Mouse (Mus musculus): ENCODE data around the gene Lrrc25.

Lrrc25 gene

DNA sequence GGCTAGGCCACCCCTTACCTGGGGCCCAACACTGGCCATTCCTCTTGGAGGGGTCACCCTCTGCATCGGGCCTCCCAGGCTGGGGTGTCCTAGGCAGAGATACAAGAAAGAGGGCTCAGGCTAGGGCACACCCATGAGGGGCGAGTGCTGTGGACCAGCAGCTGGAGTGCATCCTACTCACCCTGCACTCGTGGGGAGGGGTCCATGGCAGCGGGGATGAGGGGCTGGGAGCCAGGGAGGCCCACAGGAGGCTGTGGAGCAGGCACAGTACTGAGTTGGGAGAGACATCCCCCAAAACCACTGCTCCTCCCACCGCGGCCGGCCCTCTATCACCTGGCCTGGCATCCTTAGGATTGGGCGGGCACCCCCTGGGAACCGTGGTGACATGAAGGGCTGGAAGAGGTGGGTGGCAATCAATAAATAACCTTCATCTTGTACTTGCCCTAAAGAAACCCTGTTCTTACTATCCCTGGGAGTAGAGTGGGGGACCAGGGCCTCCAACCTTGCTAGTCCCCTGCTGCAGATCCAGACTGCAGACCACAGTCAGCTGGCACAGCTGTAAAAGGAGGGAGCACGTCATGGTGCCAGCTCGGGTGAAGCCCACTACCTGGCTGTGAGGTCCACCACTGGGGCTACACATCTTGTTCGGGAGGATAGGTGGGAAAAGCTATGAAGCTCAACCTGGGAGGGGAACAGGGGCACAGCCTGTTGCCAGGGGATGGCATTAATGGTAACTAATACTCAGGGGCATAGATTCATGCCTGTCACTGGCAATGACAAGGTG, 16.3 kb upstream of the Lrrc25 start:
- DNase-seq (ENCODE audit: low spot score), result no peak

DNA sequence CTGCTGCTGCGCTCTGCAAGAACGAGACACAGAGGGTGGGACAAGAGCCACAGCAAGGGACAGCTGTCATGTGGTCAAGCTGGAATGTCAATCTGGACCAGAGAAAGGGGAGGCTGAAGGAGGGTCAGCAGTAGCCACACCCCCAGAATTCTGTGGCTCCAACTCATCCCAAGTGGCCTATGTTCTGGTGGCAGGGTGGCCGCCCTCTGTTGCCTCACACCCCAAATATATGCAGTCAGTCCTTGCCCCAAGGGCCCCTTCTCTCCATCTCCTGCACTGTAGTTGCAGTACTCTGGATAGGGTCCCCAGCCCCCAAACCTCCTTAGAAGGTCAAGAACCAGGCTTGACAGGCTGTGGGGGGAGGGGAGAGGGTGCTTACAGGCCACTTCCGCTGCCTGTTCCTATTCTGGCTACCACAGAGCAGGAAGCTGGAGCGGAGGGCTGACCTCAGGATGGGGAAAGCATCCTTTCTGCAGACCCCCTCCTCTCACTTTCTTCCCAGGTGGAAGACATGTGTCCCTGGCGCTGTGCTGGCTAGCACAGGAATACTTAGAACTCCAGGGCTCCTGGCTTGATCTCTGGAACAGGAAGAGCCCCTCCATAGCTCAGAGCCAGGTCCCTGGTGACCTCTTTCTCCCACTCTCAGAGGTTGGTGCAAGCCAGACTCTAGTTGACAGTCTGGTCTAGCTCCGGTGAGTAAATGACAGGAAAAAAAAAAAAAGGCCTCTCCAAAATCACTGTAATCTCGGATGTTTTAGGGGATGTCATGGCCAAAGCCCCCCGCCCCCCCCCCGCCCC, 15.3 kb upstream of the Lrrc25 start:
- DNase-seq (ENCODE audit: low spot score), result peak; percentile 52

DNA sequence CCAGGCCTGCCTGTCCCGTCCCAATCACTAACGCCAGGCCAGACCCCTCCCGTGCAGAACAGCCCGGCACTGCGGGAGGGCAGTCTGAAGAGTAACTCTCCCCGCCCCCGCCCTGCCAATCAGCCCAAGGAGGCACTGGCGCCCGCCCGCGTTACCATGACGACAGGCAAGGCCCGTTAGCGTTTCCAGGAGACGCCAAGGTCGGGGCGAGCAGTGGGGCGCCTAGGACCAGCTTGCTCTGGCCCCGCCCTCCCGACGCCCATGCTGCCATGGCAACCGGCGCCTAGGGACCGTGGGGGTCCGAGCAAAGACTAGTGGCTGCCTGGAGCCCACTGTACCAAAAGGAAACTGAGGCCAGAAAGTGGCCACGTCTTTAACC, 14.7 kb upstream of the Lrrc25 start:
- peak; percentile 81 for DNase-seq (ENCODE audit: low spot score)

DNA sequence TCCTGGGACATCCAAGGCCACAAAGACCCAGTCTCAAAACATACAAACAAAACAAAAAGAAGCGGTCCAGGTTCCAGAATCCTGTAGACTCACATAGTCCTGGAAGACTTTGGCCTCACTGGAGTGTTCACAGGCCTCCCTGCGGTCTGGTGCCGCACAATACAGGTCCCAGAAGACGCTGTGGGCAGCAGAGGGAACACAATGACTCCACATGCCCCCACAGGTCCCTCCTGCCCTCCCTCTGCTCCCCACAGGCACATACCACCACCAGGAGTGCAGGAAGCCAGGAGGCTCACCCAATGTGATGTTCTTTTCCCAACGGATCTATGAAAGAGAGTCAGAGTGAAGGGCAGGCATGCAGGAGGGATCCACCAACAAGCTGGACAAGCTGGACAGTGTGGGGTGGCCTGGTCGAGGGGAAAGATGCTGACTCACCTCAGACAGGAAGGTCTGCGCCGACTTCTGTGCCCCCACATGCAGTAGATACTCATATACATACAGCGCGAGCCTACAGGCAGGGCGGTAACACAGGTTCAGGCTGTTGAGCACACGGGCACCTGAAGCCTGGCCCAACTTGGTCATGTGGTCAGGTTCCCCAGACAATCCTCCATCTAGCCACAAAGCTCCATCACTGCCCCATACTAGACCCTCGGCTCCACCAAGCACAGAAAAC, 13.7 kb upstream of the Lrrc25 start:
- no peak for DNase-seq (ENCODE audit: low spot score)

DNA sequence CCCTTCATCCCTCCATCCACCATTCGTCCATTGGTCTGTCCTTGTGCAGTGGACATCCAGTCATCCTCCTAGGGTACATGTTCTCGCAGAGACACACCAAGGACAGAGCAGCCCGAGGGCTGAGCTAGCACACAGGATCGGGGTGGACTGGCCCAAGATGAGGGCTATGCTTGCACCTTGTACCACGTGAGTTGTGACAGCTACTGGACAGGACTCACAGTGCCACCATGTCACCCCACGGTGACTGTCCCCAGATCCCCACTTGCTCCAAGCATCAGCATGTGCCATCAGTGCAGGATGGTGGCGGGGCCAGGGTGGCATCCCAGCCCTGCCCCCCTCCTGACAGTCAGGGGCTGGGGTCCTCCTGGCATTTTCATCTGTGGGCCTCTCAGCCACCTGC, 11.4 kb upstream of the Lrrc25 start:
- no peak for DNase-seq (ENCODE audit: low spot score)

DNA sequence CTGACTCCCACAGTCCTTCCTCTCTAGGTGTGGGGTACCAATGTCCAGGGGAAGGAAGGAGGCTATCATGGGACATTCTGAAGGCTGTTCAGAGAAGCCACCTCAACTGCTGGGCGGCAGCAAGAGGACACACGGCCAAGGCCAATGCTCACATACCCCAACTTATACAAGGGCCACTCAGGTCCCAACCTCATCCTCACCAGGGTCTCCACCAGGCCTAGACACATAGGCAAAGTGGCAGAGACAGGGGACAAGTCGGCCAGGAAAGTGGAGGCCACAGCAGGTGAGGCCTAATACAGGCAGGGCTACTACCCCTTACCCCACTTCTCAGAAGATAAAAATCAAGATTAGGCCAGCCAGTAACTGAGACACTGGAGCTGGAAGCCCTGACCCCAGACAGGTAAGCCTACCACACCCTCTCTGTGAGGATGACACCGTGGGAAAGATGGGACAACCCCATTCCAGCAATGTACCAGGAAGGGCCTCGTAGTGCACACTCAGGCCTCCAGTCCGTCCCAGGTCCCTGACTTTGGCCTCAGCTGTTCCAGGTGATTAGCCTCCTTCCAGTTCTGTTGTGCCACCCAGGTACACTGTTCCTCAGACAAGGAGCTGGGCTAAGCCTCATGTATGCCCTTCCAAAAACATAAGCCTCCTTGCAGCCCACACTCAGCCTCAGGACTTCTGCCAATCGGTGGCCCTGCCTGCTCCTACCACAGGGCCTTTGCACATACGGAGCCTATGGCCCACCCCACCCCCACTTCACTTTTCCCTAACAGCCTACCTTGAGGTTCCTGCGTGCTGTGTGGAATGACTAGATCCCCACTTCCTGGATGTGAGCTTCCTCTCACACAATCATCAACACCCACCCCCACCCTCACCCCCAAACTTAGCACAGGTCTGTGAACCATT, 9.8 kb upstream of the Lrrc25 start:
- no peak for DNase-seq (ENCODE audit: low spot score)

DNA sequence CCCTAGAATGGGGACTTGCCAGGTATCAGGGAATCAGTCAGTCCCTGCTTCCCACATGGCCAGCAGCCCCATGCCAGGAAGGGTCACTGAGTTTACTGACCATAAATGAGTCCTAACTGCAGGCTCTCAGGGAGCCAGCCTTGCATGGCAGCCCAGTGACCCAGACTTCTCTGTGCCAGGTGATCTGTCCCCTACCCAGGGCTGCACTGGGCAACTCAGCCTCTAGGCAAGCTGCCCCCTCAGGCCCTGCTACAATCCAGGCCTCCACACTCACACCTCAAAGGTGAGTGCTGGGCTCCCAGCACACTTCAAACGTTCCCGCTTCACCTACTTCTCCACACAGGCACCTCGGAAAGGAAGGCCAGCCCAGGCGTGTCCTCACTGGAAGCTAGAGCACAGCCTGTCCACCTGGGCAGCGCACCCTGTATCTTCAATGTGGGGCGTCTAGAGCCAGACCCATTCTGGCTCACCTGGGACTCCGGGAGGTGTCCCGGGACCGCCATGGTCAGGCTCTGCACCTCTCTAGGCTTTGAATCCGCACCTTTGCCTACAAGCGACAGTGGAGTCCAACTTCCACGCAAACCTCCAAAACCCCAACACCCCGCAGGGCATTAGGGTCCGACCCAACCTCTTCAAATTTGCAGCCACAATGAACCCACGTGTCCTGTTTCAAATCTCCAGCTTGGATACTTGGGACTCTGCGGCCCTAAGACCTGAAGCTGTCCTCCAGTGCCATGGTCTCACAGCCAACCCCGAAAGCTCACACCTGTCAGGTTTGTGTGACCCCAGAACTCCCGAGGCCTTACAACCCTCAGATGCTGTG, 9.0 kb upstream of the Lrrc25 start:
- DNase-seq (ENCODE audit: low spot score), result no peak

DNA sequence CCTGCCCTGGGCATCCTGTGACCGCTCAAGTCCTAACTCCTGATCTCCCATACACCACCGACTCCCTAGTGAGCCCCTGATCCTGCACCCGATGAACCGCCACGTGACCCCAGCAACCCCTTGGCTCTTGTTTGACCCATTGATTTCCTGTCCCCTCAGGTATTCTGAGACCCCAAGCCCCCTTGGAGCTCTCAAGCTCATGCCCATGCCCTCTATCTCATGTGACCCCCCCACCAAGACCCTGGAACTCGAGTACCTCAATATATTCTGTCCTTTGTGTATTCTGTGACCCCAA, 8.4 kb upstream of the Lrrc25 start:
- no peak for DNase-seq (ENCODE audit: low spot score)

DNA sequence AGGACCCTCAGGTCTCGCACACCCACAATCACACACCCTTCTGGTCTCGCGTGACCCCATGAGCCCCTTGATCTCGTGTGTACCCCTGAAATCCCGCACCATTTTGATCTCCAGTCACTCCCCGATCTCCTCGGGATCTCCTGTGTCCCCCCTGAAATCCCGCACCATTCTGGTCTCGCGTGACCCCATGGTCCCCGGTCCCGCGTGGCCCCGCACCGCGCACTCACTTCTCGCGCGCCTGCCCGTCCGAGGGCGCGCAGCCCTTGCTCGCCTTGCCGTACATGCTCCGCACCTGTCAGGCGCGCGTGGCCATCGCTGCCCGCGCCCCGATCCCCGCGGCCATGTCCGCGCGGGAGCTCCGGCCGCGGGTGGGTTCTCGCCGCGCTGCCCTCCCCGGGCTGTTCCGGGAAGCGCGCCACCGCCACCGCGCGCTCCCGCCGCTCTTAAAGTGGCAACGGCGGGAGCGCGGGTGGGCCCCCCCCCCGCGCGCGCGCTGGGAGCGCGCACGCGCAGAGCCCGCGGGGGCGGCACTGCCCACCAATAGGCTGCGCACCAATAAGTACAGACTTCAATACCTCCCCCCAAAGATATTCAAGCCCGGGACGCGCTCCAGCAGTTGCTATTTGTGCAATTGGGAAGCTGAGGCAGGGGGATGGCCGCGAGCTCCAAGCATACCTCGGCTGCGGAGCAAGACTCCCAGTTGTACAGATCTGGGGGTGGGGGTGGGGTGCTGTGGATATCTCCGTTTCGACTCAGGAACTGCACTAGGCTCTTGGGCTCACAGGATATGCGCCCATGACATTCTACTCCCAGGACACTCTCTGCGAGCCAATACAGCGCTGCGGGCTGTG, 7.8 kb upstream of the Lrrc25 start:
- DNase-seq (ENCODE audit: low spot score), result peak; percentile 64

DNA sequence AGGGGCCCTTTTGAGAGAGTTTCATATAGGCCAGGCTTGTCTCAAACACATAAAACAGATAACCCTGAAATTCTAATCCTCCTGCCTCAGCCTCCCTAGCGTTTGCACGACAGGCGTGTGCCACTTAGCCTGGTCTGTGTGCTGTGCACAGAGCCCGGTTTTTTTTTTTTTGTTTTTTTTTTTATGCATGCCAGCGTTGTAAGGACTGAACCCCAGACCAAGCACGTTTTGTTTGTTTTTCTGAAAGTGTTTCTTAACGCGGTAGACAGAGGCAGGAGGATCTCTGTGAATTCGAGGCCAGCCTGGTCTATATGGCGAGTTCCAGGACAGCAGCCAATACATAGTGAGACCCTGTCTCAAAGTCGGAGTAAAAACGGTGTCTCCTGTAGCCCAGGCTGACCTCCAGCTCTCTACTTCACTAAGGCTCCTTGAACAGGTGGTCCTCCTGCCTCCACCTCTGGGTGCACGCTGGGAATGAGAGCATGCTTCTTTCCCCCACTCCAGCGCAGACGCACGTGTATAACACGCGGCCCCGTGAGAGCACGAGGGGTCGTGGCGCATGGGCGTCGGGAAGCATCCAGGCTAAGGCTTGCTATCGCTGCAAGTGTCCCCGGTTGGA, 7.1 kb upstream of the Lrrc25 start, which contains the start of gene Ssbp4:
TSS of gene Ssbp4 (minus strand) at position 124 of the 619 bp plus-strand sequence.
- no peak for DNase-seq (ENCODE audit: low spot score)

DNA sequence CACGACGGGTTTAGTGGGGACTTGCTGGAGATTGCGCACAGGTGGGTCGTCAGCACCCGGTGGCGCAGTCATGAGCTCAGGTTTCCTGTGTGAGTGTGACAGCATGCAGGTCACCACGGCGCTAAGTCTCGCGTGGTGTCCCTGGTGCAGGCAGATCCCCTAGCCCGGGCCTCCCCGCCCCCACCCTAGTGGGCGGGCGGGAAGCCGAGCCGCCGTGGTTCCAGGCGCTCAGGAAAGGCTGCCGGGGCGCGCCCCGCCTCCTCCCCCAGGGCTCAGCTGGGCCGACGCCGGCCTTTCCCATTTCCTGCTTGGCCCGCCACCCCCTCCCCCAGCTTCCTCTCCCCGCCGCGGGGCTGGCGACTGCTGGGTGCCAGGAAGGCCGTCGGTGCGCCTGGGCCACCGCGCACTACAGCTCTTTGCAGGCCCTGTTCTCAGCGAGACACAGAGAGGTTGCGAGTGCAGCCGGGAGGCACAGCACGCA, 6.5 kb upstream of the Lrrc25 start:
- peak; percentile 88 for DNase-seq (ENCODE audit: low spot score)

DNA sequence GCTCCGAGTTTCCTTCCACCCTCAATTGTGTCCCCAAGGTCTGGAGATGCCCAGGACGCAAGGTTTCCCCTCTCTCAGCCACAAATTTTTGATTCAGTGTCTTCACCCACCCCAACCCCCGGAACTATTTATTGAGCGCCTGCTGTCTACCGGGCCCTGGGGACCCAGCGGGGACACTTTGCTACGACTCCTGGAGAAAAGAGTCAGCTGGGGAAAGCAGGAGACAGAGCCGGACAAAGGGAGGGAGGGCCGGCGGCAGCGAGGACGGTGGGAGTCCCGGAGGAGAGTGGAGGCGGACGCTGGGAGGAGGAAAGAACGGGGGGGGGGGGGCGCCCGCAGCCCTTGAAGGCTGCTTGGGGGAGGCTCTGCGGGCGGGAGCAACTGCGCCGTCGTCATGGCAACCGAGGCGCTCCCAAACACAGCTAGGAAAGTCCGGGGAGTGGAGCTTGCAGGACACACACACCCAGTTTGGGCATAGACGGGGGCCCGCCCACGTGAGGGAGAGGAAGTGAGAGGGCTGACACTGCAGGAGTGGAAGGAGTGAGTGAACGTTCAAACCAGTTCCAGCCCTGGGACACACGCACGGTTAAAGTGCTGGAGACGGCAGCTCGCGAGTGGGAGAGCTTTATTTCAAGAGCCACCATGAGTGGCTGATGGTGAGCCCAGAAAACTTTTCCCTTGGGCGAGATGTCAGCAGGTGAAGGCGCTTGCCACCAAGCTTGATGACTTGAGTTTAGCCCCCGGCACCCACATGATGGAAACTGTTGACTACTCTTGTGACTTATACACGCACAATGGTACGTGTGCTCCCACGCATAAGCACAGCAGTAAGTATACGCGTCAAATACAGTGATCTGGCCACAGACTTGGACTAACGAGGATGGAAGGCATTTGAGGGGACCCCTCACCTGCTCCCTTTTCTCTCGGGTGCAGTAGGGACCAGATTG, 5.8 kb upstream of the Lrrc25 start:
- DNase-seq (ENCODE audit: low spot score), result peak; percentile 87

DNA sequence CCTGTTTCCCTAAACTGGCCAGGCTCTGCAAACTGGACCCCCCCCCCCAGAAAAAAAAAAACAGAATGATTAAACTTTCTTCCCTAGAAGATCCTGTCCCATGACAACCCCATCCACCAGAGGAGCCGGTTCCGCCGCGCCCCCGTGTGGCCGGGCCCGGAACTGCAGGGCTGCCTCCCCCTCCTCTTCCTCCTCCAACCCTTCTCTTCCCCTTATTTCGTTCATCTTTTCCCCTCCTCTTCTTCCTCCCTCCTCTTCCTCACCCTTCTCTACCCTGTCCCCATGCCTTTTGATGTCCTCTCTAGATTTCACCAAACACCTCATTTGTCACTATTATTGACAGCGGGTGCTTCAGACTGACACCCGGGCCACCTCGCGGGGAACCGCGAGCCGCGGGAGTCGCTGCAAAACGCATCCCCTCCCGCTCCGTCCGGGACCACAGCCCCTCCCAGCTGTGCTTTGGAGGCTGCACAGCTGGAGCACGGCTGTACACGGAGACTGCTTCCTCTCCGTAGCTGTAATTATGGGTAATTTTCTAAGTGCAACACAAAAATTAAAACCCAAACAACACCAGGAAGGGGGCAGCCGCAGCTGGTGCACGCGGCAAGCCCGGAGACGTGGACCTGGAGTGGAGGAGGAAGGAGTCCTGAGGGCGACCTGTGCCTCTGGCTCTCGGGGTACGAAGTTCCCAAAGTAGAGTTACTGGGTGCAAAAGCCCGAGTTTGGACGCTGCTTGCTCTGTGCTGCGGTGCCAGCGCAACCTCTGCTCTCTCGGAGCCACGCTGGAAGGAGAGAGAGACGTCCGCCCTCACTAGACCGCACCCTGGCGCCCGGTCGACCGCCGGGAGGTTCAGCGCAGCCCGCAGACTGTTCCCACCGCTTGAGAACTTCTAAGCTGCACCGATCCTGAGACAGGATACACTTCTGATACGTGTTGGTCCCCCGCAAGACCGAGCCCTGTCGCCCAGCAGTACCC, 4.9 kb upstream of the Lrrc25 start:
- peak; percentile 84 for DNase-seq (ENCODE audit: low spot score)

DNA sequence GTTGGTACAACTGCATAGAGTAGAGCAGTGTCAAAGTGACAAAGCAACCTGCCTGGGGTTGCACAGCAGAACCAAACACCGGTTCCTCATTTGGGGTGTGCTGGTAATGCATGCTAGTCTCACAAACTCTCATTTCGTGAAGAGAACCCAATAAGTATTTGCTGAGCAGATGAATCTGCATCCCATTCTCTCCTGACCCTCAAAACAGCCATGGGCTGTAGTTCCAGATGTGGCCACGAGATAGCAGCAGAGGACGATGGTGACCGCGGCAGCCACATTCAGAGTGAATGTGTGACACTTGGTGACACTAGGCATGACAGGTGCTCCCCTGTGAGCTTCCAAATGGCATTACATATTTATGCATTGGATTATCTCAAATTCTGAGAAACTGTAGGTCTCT, 4.1 kb upstream of the Lrrc25 start:
- DNase-seq (ENCODE audit: low spot score), result peak; percentile 79

DNA sequence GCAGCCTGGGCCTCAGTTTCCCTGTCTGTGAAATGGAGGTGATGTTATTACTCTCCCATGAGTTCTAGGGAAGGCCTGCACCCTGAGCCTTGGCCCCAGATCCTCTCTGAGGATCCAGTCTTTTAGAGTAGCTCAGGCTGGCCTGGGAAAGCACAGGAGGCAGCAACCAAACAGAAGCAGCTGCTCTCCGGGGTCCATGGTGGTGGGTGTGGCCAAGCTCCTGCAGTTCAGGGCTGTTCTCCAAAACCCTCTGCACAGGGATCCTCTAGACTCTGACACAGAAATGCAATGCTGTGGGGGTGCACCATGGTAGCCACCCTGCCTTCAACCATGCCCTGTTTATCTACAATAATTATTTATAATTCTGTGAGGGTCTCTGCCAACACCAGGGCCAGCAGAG, 2.2 kb upstream of the Lrrc25 start:
- DNase-seq (ENCODE audit: low spot score), result no peak

DNA sequence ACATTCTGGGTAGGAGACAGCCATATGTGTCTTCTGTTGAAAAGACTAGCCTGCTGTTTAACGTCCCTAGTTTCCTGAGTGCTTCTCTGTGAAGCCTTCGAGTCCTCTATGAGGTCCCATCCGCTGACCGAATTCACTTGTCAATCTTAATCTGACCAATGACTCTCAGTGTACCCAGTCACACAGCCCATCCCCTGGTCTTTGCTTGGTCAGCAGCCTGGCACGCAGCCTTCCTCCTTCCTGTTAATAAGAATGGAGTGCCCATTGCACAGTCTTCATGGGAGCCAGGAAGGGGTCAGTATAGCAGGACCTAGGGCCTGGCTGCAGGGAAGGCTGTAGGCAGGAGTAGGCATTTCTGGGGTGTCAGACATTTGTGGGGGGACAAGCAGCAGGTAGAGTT, 1.5 kb upstream of the Lrrc25 start:
- no peak for DNase-seq (ENCODE audit: low spot score)

DNA sequence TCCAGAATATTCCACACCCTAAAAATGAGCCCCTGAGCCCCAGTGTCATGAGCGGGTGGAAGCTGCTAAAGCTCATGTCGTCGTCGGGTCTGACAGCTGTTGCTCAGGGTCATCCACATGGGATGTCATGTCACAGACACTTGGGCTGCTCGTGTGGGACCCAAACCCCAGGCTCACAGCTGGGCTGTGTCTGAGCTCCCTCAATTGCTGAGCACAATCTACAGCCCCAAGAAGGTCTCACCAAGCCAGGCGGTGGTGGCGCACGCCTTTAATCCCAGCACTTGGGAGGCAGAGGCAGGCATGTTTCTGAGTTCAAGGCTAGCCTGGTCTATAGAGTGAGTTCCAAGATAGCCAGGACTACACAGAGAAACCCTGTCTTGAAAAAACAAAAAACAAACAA, 674 bp upstream of the Lrrc25 start:
- DNase-seq (ENCODE audit: low spot score), result no peak
